Mouse (Mus musculus): ENCODE results near the gene Mum1l1. TPM values are rescaled to one million over a fixed set of nuclear protein-coding genes. Genes with fewer than 3 reads are reported as not detected.
A peak's percentile ranks its signal among the peaks of the same experiment; 100 is the strongest.
"Not testable (repeated sequence)": the region's sequence is repeated elsewhere in the genome, so short reads cannot be mapped to it uniquely, and the experiment has no call there.

Gene Mum1l1
- polyA plus RNA-seq (2011; ENCODE audit: insufficient read depth, insufficient read length, low read depth, missing spikeins), result 12.8 and 14.5 TPM in 2 replicates

DNA sequence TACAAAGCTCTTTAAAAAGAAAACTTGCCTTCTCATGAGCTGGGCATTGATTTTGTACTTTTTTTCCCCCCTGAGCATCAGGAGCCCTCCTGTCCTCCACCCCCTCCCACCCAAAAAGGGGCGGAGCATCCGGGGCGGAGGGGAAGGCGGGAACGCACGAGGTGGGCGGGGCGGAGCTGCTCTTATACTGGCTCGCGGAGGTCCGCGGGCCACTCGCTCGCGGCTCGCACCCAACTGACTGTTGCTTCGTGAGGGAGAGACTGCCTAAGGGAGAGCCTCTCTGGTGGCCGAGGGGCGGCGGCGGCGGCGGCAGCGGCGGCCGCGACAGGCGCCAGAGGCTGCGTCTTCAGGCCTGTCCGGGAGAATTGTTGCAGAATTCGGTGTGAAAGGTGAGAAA is at the start of gene Mum1l1:
Mum1l1 (plus strand) TSS at position 214 of the 397 bp plus-strand sequence.
- H3K27ac ChIP-seq (ENCODE audit: insufficient read depth, low read length), result no peak within 1 kb of the TSS
- no peaks in the 10 kb centered on the region for H3K4me1 ChIP-seq (ENCODE audit: control insufficient read depth, insufficient read depth, low read length)
- peak within 1 kb of the TSS; percentile 60; the same call in 1 of the 2 replicates for H3K9ac ChIP-seq (ENCODE audit: low read depth, poor library complexity, severe bottlenecking)
- H3K36me3 ChIP-seq (ENCODE audit: control insufficient read depth, insufficient read depth, low read length, poor library complexity, severe bottlenecking), result no peaks in the 10 kb centered on the region
- H3K9me3 ChIP-seq (replicated peaks; ENCODE audit: control insufficient read depth, insufficient read depth, low read length, poor library complexity, severe bottlenecking), result no peaks in the 10 kb centered on the region
- no peak for TF ChIP-seq EP300 (IDR thresholded peaks at IDR 0.05; ENCODE audit: insufficient read depth, low read depth, low read length)
- no peak for TF ChIP-seq CTCF (IDR thresholded peaks at IDR 0.05; ENCODE audit: low read depth, low read length)
- TF ChIP-seq POLR2A (IDR thresholded peaks at IDR 0.05; ENCODE audit: insufficient read depth, low read length), result no peak
- H3K27me3 ChIP-seq (ENCODE audit: control insufficient read depth, insufficient read depth, low read length, poor library complexity, severe bottlenecking), result no peaks in the 10 kb centered on the region
- peak within 1 kb of the TSS; percentile 66 for H3K4me3 ChIP-seq (ENCODE audit: low read depth, low read length)

DNA sequence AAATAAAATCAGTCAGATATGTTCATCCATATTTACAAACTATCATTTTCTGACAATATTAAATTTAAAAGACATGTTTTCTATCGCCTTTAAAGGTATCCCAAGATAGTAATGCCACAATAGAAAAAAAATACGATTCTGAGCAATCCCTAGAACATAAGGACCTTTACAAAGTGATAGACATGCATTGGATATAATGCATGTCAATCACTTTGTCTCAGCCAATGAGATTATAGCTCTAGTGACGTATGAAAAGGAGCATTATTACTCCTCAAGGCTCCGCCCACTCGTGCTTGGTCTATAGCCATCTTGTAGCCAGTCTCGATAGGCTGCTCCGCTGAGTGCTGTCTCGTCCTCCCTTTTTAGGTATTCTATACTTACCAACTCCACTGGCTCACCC is 30.9 kb upstream of the Mum1l1 start, which contains the start of gene 4933428M09Rik:
4933428M09Rik (plus strand) TSS at position 301 of the 400 bp plus-strand sequence.
- Histone ChIP-seq H3K4me1 (ENCODE audit: control insufficient read depth, insufficient read depth, low read length) (no peaks in the 10 kb centered on the region), H3K9me3 (replicated peaks; ENCODE audit: control insufficient read depth, insufficient read depth, low read length, poor library complexity, severe bottlenecking) (no peaks in the 10 kb centered on the region), H3K27ac (ENCODE audit: insufficient read depth, low read length) (no peak within 1 kb of the TSS), H3K27me3 (ENCODE audit: control insufficient read depth, insufficient read depth, low read length, poor library complexity, severe bottlenecking) (no peaks in the 10 kb centered on the region), H3K4me3 (ENCODE audit: low read depth, low read length) (no peak within 1 kb of the TSS), H3K9ac (ENCODE audit: low read depth, poor library complexity, severe bottlenecking) (no peak within 1 kb of the TSS), H3K36me3 (ENCODE audit: control insufficient read depth, insufficient read depth, low read length, poor library complexity, severe bottlenecking) (no peaks in the 10 kb centered on the region)
- TF ChIP-seq EP300 (IDR thresholded peaks at IDR 0.05; ENCODE audit: insufficient read depth, low read depth, low read length) (no peak), CTCF (IDR thresholded peaks at IDR 0.05; ENCODE audit: low read depth, low read length) (no peak), POLR2A (IDR thresholded peaks at IDR 0.05; ENCODE audit: insufficient read depth, low read length) (no peak)

DNA sequence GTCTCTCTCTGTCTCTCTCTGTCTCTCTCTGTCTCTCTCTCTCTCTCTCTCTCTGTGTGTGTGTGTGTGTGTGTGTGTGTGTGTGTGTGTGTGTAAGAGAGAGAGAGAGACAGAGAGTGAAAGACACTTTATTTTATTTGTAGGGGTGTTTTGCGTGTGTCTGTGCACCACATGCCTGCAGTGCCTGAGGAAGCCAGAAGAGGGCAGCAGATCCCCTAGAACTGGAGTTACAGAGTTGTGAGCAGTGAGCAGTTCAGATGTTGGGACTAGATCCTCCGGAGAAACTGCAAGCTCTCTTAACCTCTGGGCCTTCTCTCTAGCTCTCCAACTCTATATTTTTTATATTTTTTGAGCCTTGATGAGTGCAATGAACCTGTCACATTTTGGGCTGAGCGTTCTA is 18.3 kb upstream of the Mum1l1 start:
- H3K9me3 ChIP-seq (replicated peaks; ENCODE audit: control insufficient read depth, insufficient read depth, low read length, poor library complexity, severe bottlenecking); H3K4me3 ChIP-seq (ENCODE audit: low read depth, low read length); H3K36me3 ChIP-seq (ENCODE audit: control insufficient read depth, insufficient read depth, low read length, poor library complexity, severe bottlenecking); H3K27ac ChIP-seq (ENCODE audit: insufficient read depth, low read length); H3K27me3 ChIP-seq (ENCODE audit: control insufficient read depth, insufficient read depth, low read length, poor library complexity, severe bottlenecking); H3K9ac ChIP-seq (ENCODE audit: low read depth, poor library complexity, severe bottlenecking); H3K4me1 ChIP-seq (ENCODE audit: control insufficient read depth, insufficient read depth, low read length): not testable (repeated sequence)
- peak; percentile 44 for TF ChIP-seq CTCF (IDR thresholded peaks at IDR 0.05; ENCODE audit: low read depth, low read length)

DNA sequence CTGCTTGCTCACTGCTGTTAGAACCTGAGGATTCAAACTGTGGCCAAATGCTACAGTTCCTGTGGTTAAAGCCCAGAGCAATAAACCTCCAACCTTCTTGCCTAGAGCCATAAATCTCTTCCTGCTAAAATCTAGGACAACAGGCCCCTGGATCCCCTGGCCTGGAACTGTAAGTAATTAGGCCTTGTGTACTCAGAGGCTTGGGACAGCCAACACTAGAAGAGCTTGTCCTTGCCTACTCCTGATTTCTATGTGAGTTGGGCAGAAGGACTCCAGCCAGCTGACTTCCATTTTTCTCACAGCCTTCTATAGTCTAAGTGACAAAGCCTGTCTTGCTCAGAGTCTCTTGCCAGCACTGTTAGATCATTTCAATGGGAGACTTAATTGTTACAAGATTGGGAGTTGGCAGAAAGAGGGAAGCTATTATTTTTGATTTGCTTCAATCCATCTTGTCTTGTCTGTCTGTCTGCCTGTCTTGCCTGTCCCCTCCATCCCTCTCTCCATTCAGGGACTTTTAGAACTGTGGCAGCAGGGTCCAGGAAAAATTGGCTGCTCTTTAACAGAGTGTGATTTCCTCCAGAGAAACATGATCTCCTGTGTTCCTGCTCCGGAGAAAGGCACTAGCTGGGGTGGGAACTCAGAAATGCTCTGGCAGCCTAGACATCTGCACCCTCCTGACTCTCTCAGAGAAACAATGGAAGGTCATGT is 15.1 kb upstream of the Mum1l1 start:
- no peak for TF ChIP-seq EP300 (IDR thresholded peaks at IDR 0.05; ENCODE audit: insufficient read depth, low read depth, low read length)
- no peak for TF ChIP-seq CTCF (IDR thresholded peaks at IDR 0.05; ENCODE audit: low read depth, low read length)
- TF ChIP-seq POLR2A (IDR thresholded peaks at IDR 0.05; ENCODE audit: insufficient read depth, low read length), result no peak
- Histone ChIP-seq H3K9ac (ENCODE audit: low read depth, poor library complexity, severe bottlenecking) (no peak overlapping the region), H3K4me1 (ENCODE audit: control insufficient read depth, insufficient read depth, low read length) (no peaks in the 10 kb centered on the region), H3K9me3 (replicated peaks; ENCODE audit: control insufficient read depth, insufficient read depth, low read length, poor library complexity, severe bottlenecking) (no peaks in the 10 kb centered on the region), H3K27me3 (ENCODE audit: control insufficient read depth, insufficient read depth, low read length, poor library complexity, severe bottlenecking) (no peaks in the 10 kb centered on the region), H3K27ac (ENCODE audit: insufficient read depth, low read length) (no peak overlapping the region), H3K36me3 (ENCODE audit: control insufficient read depth, insufficient read depth, low read length, poor library complexity, severe bottlenecking) (no peaks in the 10 kb centered on the region), H3K4me3 (ENCODE audit: low read depth, low read length) (no peak overlapping the region)

DNA sequence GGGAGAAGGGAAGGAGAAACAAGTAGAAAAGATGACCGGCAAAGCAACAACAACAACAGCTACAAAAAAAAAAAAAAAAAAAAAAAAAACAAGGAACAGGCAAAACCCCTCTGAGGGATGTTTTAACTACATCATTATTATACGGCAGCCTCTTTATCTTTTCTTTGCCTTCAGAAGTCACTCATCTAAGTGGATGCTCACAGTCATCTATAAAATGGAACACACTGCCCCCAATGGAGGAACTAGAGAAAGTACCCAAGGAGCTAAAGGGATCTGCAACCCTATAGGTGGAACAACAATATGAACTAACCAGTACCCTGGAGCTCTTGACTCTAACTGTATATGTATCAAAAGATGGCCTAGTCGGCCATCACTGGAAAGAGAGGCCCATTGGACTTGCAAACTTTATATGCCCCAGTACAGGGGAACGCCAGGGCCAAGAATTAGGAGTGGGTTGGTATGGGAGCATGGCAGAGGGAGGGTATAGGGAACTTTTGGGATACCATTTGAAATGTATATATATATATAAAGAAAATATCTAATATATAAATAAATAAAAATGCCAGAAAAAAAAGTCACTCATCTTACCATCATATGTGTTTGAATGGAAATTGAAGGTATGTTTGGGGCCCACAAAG is 532 bp upstream of the Mum1l1 start:
- not testable (repeated sequence) for H3K27ac ChIP-seq (ENCODE audit: insufficient read depth, low read length); H3K4me1 ChIP-seq (ENCODE audit: control insufficient read depth, insufficient read depth, low read length); H3K9ac ChIP-seq (ENCODE audit: low read depth, poor library complexity, severe bottlenecking); H3K36me3 ChIP-seq (ENCODE audit: control insufficient read depth, insufficient read depth, low read length, poor library complexity, severe bottlenecking); H3K4me3 ChIP-seq (ENCODE audit: low read depth, low read length); H3K9me3 ChIP-seq (replicated peaks; ENCODE audit: control insufficient read depth, insufficient read depth, low read length, poor library complexity, severe bottlenecking); H3K27me3 ChIP-seq (ENCODE audit: control insufficient read depth, insufficient read depth, low read length, poor library complexity, severe bottlenecking)

DNA sequence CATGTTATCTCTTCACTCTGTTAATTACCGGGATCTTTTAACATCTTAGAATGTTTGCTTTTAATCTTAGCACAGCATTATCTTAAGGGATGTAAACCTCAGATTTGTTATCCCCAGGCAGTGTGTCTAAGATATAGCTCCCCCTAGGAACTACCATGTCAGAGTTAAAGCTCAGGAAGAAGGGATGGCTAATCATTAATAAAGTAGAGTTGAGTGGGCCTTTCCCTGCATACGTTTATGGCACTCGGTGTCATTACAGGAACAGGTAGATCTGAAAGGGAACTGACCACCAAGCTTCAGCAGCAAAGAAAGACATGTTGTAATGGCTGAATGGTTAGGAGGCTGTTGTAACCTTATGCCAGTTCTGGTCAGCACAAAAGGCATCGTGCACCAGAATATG is 4.9 kb downstream of the Mum1l1 start:
- Histone ChIP-seq H3K4me1 (ENCODE audit: control insufficient read depth, insufficient read depth, low read length) (no peaks in the 10 kb centered on the region), H3K27ac (ENCODE audit: insufficient read depth, low read length) (no peak overlapping the region), H3K36me3 (ENCODE audit: control insufficient read depth, insufficient read depth, low read length, poor library complexity, severe bottlenecking) (no peaks in the 10 kb centered on the region), H3K4me3 (ENCODE audit: low read depth, low read length) (no peak overlapping the region), H3K9ac (ENCODE audit: low read depth, poor library complexity, severe bottlenecking) (no peak overlapping the region), H3K9me3 (replicated peaks; ENCODE audit: control insufficient read depth, insufficient read depth, low read length, poor library complexity, severe bottlenecking) (no peaks in the 10 kb centered on the region), H3K27me3 (ENCODE audit: control insufficient read depth, insufficient read depth, low read length, poor library complexity, severe bottlenecking) (no peaks in the 10 kb centered on the region)
- no peak for TF ChIP-seq CTCF (IDR thresholded peaks at IDR 0.05; ENCODE audit: low read depth, low read length)
- TF ChIP-seq POLR2A (IDR thresholded peaks at IDR 0.05; ENCODE audit: insufficient read depth, low read length), result no peak
- no peak for TF ChIP-seq EP300 (IDR thresholded peaks at IDR 0.05; ENCODE audit: insufficient read depth, low read depth, low read length)
